Mouse (Mus musculus): Measurements from ENCODE around the gene Ankrd11. TPM values are rescaled to one million over a fixed set of nuclear protein-coding genes. Genes with fewer than 3 reads are reported as not detected.
A peak's percentile ranks its signal among the peaks of the same experiment; 100 is the strongest.

Ankrd11 gene
- polyA plus RNA-seq, 1 experiment = 67.5 TPM

DNA sequence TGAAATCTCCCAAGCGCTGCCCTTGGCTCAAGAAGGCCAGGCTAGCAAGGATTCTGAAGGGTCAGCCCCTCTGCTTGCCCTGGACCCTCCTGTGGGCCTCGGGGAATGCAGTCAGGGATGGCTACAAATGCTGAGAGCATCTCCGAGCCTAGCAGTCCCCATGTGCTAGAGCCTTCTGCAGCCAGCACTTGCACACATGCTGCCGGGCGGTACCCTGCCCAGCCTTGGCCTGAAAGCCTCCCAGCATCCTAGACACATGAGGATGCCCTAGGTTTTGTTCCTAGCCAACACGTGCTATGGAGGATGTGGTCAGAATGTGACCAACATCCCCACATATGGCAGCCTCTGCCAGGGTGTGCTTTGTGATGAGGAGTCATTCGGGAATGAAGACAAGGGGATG lies 187.7 kb downstream of the Ankrd11 start:
- H3K4me1 ChIP-seq (ENCODE audit: control insufficient read depth, insufficient read depth, low read length) = no peaks in the 10 kb centered on the region
- 65% methylated on average over 7 of the region's 7 CpGs for WGBS
- DNase-seq = no peak
- no peak for TF ChIP-seq CTCF (IDR thresholded peaks at IDR 0.05; ENCODE audit: insufficient read depth, low read length)
- TF ChIP-seq POLR2A (IDR thresholded peaks at IDR 0.05; ENCODE audit: borderline replicate concordance, extremely low read depth, low read depth, low read length) = no peak
- no peak overlapping the region for H3K4me3 ChIP-seq (replicated peaks; ENCODE audit: extremely low read depth, low read depth, low read length)

DNA sequence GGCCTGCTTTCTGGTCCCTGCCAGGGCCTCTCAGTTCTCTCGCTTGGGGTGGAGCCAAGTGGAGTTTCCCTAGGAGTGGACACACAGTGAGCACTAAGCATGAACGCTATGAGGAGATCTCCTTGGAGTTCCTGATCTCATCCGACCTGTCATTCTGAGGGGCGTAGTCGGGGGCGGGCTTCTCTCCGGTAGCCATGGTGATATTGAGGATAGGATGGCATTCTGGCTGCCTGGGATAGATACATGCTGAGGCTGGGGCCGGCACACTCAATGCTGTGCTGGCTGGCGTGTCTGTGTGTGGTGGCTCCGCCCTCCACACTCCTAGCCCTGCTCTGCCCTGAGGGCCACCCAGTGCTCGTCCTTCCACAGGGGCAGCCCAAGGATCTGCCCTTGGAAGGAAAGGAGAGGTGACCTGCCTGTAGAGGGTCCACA lies 188.7 kb downstream of the Ankrd11 start:
- DNase-seq = no peak
- WGBS = 24% methylated on average over 11 of the region's 11 CpGs
- TF ChIP-seq POLR2A (IDR thresholded peaks at IDR 0.05; ENCODE audit: borderline replicate concordance, extremely low read depth, low read depth, low read length) = no peak
- TF ChIP-seq CTCF (IDR thresholded peaks at IDR 0.05; ENCODE audit: insufficient read depth, low read length) = no peak
- Histone ChIP-seq H3K4me1 (ENCODE audit: control insufficient read depth, insufficient read depth, low read length) (no peaks in the 10 kb centered on the region), H3K4me3 (replicated peaks; ENCODE audit: extremely low read depth, low read depth, low read length) (no peak overlapping the region)

DNA sequence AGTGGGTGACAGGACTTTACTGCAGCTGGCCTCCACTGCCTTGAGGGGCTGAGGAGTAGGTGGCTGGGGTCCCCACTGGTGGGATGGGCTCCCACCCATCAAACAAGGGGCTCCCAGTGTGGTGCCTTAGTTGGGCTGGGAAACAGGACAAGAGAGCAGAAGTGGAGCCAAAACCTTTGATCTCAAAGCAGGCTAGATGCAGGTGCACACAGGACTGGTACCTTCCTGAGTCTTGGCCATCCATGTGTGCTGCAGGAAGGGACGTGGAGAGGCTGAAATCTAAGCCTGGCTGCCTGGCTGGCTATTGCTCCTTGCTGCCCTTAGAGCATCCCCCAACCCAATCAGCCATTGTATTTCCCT lies 189.6 kb downstream of the Ankrd11 start:
- Histone ChIP-seq H3K4me3 (replicated peaks; ENCODE audit: extremely low read depth, low read depth, low read length) (no peak overlapping the region), H3K4me1 (ENCODE audit: control insufficient read depth, insufficient read depth, low read length) (no peaks in the 10 kb centered on the region)
- DNase-seq = no peak
- WGBS = 55% methylated on average over 1 of the region's 1 CpGs
- TF ChIP-seq CTCF (IDR thresholded peaks at IDR 0.05; ENCODE audit: insufficient read depth, low read length) (no peak), POLR2A (IDR thresholded peaks at IDR 0.05; ENCODE audit: borderline replicate concordance, extremely low read depth, low read depth, low read length) (no peak)

DNA sequence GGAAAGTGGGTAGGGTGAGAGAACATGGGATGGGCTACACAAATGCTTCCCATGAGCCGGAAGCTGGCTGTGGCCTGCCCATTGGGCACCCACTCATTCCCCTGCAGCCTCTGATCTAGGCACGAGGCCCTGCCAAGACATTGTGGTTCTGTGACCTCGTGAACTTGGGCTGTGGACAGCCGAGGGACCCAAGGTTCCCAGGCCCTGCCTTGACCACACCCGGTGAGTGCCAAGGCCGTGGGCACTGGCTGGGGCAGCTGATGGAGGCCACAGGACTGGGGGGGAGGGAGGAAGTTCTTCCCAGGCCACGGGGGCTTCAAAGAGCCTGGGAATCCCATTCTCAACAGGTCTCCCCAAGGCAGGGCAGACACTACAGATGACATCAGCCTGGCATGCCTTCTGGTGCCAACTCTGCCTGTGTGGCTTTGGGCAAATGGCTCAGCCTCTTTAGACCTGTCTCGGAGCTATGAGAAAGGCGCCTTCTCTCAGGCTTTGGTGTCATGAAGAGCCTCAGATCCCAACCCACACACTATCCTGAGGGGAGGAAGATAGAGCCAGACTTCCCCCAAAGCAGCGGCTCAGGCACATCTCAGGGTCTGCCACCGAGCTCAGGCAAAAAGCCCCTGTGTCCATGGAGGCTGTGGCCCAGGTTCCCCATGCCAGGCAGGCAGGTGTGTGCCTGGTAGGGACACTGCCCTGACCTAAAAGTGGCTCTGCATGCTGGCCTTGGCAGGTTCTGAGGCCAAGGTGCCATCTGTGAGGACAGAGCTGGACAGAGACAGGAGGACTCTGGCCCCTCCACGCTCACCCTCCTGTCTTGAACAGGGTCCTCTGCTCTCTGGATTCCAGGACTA lies 190.2 kb downstream of the Ankrd11 start:
- 70% methylated on average over 12 of the region's 12 CpGs for WGBS
- Histone ChIP-seq H3K4me3 (replicated peaks; ENCODE audit: extremely low read depth, low read depth, low read length) (no peak overlapping the region), H3K4me1 (ENCODE audit: control insufficient read depth, insufficient read depth, low read length) (no peaks in the 10 kb centered on the region)
- no peak for TF ChIP-seq CTCF (IDR thresholded peaks at IDR 0.05; ENCODE audit: insufficient read depth, low read length)
- no peak for TF ChIP-seq POLR2A (IDR thresholded peaks at IDR 0.05; ENCODE audit: borderline replicate concordance, extremely low read depth, low read depth, low read length)
- no peak for DNase-seq

DNA sequence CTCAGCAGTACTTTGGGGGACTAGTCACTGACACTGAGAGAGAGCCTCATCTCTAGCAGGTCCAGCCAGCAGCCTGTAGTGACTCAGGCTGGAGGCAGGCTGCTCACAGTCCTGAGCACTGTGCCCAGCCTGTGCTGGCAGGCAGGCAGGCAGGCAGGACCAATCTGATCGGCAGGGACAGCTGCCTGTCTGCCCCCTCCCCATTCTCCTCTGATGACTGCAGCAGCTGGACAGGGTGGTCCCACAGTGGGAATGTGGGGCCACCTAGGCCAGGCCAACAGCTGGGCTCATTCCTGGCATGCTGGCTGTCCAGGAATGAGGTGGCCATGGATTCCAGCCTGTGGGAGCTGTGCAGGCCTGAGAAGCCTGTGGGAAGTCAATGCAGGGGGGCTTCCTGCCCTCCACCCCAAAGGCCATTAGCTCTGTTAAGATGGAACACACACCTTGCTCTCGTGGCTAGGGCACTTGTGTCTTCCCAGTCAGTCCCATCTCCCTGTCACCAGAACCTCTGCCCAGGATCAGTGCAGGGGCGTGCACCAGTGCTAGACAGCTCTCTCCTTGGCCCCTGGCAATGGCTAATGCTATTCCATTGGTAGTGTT lies 191.3 kb downstream of the Ankrd11 start:
- TF ChIP-seq CTCF (IDR thresholded peaks at IDR 0.05; ENCODE audit: insufficient read depth, low read length) = no peak
- no peak for TF ChIP-seq POLR2A (IDR thresholded peaks at IDR 0.05; ENCODE audit: borderline replicate concordance, extremely low read depth, low read depth, low read length)
- no peak for DNase-seq
- H3K4me3 ChIP-seq (replicated peaks; ENCODE audit: extremely low read depth, low read depth, low read length) = no peak overlapping the region
- no peaks in the 10 kb centered on the region for H3K4me1 ChIP-seq (ENCODE audit: control insufficient read depth, insufficient read depth, low read length)
- 61% methylated on average over 3 of the region's 3 CpGs for WGBS

DNA sequence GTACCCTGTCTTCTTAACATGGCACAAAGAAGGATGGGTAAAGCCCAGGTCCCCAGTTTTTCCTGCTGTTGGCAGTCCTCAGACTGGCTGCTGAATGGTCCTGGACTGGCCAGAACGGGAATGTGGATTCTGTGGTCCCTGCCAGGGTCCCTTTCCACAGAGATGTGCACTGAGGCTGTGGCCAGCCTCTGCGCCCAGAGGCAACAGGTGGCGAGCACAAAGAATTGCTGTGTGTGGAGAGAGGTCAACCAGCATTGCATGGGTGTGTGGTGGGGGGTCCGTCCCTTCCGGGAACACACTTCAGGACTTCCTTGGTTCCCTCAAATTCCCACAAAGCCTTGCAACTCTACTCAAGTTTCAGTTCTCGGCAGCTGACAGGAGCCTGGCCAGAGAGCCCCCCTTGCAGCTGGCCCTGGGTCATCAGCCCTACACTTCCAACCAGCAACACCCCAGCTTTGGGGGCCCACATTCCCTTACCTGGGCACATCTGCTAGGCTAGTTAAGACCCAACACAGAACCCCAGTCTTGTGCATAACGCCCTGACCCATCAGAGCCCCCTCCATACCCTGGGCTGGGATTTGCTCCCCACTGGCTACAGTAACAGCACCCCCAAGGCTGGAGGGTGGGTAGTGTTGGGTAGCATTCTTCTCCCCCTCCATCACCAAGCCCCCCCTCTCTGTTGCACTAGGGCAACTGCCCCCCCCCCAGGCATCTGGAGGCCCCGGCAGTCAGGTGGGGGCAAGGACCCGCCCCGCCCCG lies 192.7 kb downstream of the Ankrd11 start:
- no peak overlapping the region for H3K4me3 ChIP-seq (replicated peaks; ENCODE audit: extremely low read depth, low read depth, low read length)
- 72% methylated on average over 11 of the region's 11 CpGs for WGBS
- H3K4me1 ChIP-seq (ENCODE audit: control insufficient read depth, insufficient read depth, low read length) = no peaks in the 10 kb centered on the region
- TF ChIP-seq CTCF (IDR thresholded peaks at IDR 0.05; ENCODE audit: insufficient read depth, low read length) = no peak
- TF ChIP-seq POLR2A (IDR thresholded peaks at IDR 0.05; ENCODE audit: borderline replicate concordance, extremely low read depth, low read depth, low read length) = no peak
- DNase-seq = no peak

DNA sequence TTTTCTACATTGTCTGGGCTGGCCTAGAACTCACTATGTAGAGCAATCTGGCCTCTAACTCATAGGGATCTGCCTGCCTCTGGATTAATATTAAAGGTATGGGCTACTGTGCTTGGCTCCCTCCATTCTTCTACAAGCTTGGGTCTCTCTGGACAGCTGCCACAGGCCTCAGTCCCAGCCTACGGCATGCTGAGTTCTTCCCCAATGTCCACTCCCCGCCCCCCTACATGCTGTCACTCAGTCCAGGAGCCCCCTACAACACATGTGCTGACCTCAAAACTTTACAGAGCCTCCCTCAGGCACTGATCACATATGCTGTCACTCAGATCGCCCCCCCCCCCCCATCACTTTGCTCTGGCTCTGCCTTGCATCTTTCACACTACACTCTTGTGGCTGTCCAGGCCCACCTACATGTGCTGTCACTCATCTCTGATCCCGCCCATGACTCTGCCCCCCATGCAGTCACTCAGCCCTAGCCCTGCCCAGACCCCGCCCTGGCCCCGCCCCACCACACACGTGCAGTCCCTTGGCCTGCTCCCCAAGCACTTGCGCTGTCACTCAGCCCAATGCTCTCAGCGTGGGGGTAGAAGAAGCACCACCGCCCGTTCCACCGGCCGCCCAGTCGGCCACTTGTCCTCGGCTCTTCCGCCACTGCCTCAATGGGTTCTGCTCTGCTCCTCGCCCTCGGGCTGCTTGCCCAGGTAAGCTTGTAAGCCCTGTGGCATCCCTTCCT lies 194.1 kb downstream of the Ankrd11 start, which contains the start of gene Cdh15:
Gene Cdh15, plus strand, starts transcription at position 138 of the 733 bp plus-strand sequence.
- H3K4me1 ChIP-seq (ENCODE audit: control insufficient read depth, insufficient read depth, low read length) = no peaks in the 10 kb centered on the region
- 18% methylated on average over 17 of the region's 18 CpGs for WGBS

DNA sequence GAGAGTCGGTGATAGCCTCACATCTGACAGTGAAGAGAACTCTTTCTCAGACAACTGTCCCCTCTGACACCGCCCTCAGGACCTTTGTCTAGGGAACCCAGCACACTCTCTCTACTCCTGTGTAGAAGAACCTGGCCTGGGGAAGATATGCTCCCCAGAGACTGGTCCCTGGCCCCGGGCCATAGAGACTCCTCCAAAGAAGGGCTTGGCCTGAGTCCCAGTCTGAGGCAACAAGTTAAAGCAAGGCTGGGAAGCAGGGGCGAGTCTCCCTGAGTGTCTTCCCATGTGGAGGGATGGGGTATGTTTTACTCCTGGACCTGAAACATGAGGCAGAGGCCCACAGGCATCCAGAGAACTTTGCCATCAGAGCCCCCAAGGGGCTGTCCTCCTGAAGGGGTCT lies 196.4 kb downstream of the Ankrd11 start:
- 54% methylated on average over 4 of the region's 4 CpGs for WGBS
- TF ChIP-seq CTCF (IDR thresholded peaks at IDR 0.05; ENCODE audit: insufficient read depth, low read length) (no peak), POLR2A (IDR thresholded peaks at IDR 0.05; ENCODE audit: borderline replicate concordance, extremely low read depth, low read depth, low read length) (no peak)
- H3K4me1 ChIP-seq (ENCODE audit: control insufficient read depth, insufficient read depth, low read length) = no peaks in the 10 kb centered on the region
- no peak overlapping the region for H3K4me3 ChIP-seq (replicated peaks; ENCODE audit: extremely low read depth, low read depth, low read length)
- no peak for DNase-seq

More for the DNA sequence above, 194.1 kb downstream of the Ankrd11 start, which contains the start of gene Cdh15:
- TF ChIP-seq CTCF (IDR thresholded peaks at IDR 0.05; ENCODE audit: insufficient read depth, low read length) = no peak
- TF ChIP-seq POLR2A (IDR thresholded peaks at IDR 0.05; ENCODE audit: borderline replicate concordance, extremely low read depth, low read depth, low read length) = no peak
- H3K4me3 ChIP-seq (replicated peaks; ENCODE audit: extremely low read depth, low read depth, low read length) = no peak within 1 kb of the TSS
- peak; percentile 34 for DNase-seq

DNA sequence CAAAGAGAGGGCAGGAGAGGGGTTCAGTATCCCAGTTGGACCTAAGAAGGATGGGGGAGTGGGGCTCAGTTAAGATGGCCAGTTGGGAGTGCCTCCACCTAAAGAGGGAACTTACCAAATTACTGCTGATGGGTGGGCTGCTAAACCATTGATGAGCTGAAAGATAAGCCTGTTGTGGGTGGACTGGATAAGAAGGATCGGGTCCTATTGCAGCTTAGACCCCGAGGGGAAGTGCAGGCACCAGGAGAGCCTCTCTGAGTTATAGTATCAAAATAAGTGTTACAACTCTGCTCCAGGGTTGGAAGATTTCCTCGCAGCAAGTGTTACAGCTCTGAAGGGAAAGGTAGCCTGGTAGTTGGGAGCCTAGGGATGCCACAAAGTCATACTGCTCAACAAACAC lies 197.9 kb downstream of the Ankrd11 start:
- DNase-seq = no peak
- H3K4me3 ChIP-seq (replicated peaks; ENCODE audit: extremely low read depth, low read depth, low read length) = no peak overlapping the region
- TF ChIP-seq POLR2A (IDR thresholded peaks at IDR 0.05; ENCODE audit: borderline replicate concordance, extremely low read depth, low read depth, low read length) = no peak
- TF ChIP-seq CTCF (IDR thresholded peaks at IDR 0.05; ENCODE audit: insufficient read depth, low read length) = no peak
- 56% methylated on average over 3 of the region's 3 CpGs for WGBS
- no peaks in the 10 kb centered on the region for H3K4me1 ChIP-seq (ENCODE audit: control insufficient read depth, insufficient read depth, low read length)
